Mouse (Mus musculus) erythroblast, adult 5-6 weeks (primary cell): ENCODE measurements around the gene Sertad1. TPM values are rescaled to one million over a fixed set of nuclear protein-coding genes. Genes with fewer than 3 reads are reported as not detected.
"Not testable (repeated sequence)": the region's sequence is repeated elsewhere in the genome, so short reads cannot be mapped to it uniquely, and the experiment has no call there.

Experiments used
- ATAC-seq: replicated peaks from 2 replicates; pipeline ENCODE4 v1.8.0; 2016; ENCODE audit warnings: moderate number of reproducible peaks, mild to moderate bottlenecking, moderate TSS enrichment, inconsistent platforms; ENCODE audit not compliant: poor library complexity, low FRiP score, severe bottlenecking
- total RNA-seq, 2 experiments: library from RNA; stranded (forward) in 1 of 2; stranded (reverse) in 1 of 2; fragments of 150-400 nt in 1 of 2; fragments of 200-764, 138-1000 nt in 1 of 2; gene quantifications; 2 replicates each; pipeline versions ENCODE4 v1.2.3 to v1.2.4; 2015 to 2017; ENCODE audit warnings: low replicate concordance in 2 of 2

The Sertad1 gene
- total RNA-seq, 2 experiments from 2014 or later: 26.2 to 26.5 TPM

GRCm38 (mm10) chr7:27493450-27493849, 6.7 kb downstream of the Sertad1 start:
- no peak for ATAC-seq

GRCm38 (mm10) chr7:27494659-27495367, 8.1 kb downstream of the Sertad1 start:
- ATAC-seq: not testable (repeated sequence)

- no peak for ATAC-seq
These were observed 12.3 kb downstream of the Sertad1 start, which contains the start of gene Prx for GRCm38 (mm10) chr7:27499036-27499435. Prx (plus strand) TSS chr7:27499324.

- ATAC-seq: no peak
These were observed 14.9 kb downstream of the Sertad1 start for GRCm38 (mm10) chr7:27501620-27502019.

GRCm38 (mm10) chr7:27506765-27507370, 20.2 kb downstream of the Sertad1 start:
- no peak for ATAC-seq

- peak; percentile 91 for ATAC-seq
These were observed 21.3 kb downstream of the Sertad1 start for GRCm38 (mm10) chr7:27507711-27508647.

- peak; percentile 81 for ATAC-seq
These were observed 21.9 kb downstream of the Sertad1 start for GRCm38 (mm10) chr7:27508648-27509005.

GRCm38 (mm10) chr7:27510809-27511208, 24.1 kb downstream of the Sertad1 start:
- ATAC-seq: no peak

GRCm38 (mm10) chr7:27514961-27515360, 28.3 kb downstream of the Sertad1 start:
- no peak for ATAC-seq

GRCm38 (mm10) chr7:27518314-27518713, 31.6 kb downstream of the Sertad1 start:
- no peak for ATAC-seq

- no peak for ATAC-seq
These were observed 33.4 kb downstream of the Sertad1 start for GRCm38 (mm10) chr7:27520104-27520503.

GRCm38 (mm10) chr7:27520599-27520998, 33.9 kb downstream of the Sertad1 start:
- ATAC-seq: no peak

GRCm38 (mm10) chr7:27522967-27523366, 36.3 kb downstream of the Sertad1 start, which contains the start of gene Hipk4:
Hipk4 (plus strand) TSS chr7:27523267.
- ATAC-seq: no peak

- ATAC-seq: no peak
These were observed 37.1 kb downstream of the Sertad1 start for GRCm38 (mm10) chr7:27523805-27524204.

- peak; percentile 88 for ATAC-seq
These were observed 39.5 kb downstream of the Sertad1 start for GRCm38 (mm10) chr7:27526039-27526827.

- ATAC-seq: no peak
These were observed 42.4 kb downstream of the Sertad1 start for GRCm38 (mm10) chr7:27529070-27529469.

GRCm38 (mm10) chr7:27530937-27531336, 44.2 kb downstream of the Sertad1 start:
- ATAC-seq: no peak

GRCm38 (mm10) chr7:27531707-27532106, 45.0 kb downstream of the Sertad1 start:
- no peak for ATAC-seq

GRCm38 (mm10) chr7:27532480-27533050, 45.9 kb downstream of the Sertad1 start:
- no peak for ATAC-seq
